Mouse (Mus musculus) stomach, embryonic 15.5 days (tissue): ENCODE data around the gene Smim15. TPM values are rescaled to one million over a fixed set of nuclear protein-coding genes. Genes with fewer than 3 reads are reported as not detected.

Source experiments
- ATAC-seq: fragments of 200-750 bp; cut with Nextera tagmentation; 2 replicates; pipeline ENCODE4 v1.8.0; 2017; ENCODE audit warnings: low read depth, moderate number of reproducible peaks, moderate TSS enrichment; ENCODE audit not compliant: insufficient read depth, low FRiP score
- H3K27ac ChIP-seq: fragments of 300-500 bp; sonication (generic); 2 replicates; pipeline ENCODE4 v1.5.1; 2015; ENCODE audit warnings: mild to moderate bottlenecking, inconsistent platforms
- H3K27me3 ChIP-seq: fragments of 300-500 bp; sonication (generic); replicated peaks from 2 replicates; pipeline ENCODE4 v1.6.1; 2015; ENCODE audit warnings: inconsistent platforms
- H3K36me3 ChIP-seq: fragments of 300-500 bp; sonication (generic); 2 replicates; pipeline ENCODE4 v1.6.1; 2015; ENCODE audit warnings: inconsistent platforms
- H3K4me1 ChIP-seq: fragments of 300-500 bp; sonication (generic); 2 replicates; pipeline ENCODE4 v1.6.1; 2015; ENCODE audit warnings: inconsistent platforms
- H3K4me2 ChIP-seq: fragments of 300-500 bp; sonication (generic); 2 replicates; pipeline ENCODE4 v1.6.1; 2015; ENCODE audit warnings: mild to moderate bottlenecking, inconsistent platforms
- H3K4me3 ChIP-seq: fragments of 300-500 bp; sonication (generic); replicated peaks from 2 replicates; pipeline ENCODE4 v1.5.1; 2015; ENCODE audit warnings: inconsistent platforms
- H3K9ac ChIP-seq: fragments of 300-500 bp; sonication (generic); 2 replicates; pipeline ENCODE4 v1.6.1; 2015; ENCODE audit warnings: inconsistent platforms
- H3K9me3 ChIP-seq: fragments of 300-500 bp; sonication (generic); 2 replicates; pipeline ENCODE4 v1.6.1; 2016; ENCODE audit warnings: inconsistent platforms
- WGBS: fragments of 180-500 bp; shearing (Covaris S2); methylation state at CpG from one replicate; pipeline ENCODE4 v1.1.7; 2015; 5-methylcytosine and 5-hydroxymethylcytosine counted together
- polyA plus RNA-seq: library from polyadenylated mRNA; unstranded; fragments of >200 nt; fragmentation: Nextera tagmentation; extraction: Ambion mirVana; gene quantifications from 2 replicates; pipeline ENCODE4 v1.2.1, GENCODE M21; 2015

Gene Smim15
- polyA plus RNA-seq, 1 experiment from 2014 or later = 59.7 TPM

GRCm38 (mm10) chr13:108064331-108064730 is 20.1 kb downstream of the Smim15 start:
- Histone ChIP-seq H3K9ac (no peak overlapping the region), H3K4me2 (no peak overlapping the region), H3K4me3 (no peak overlapping the region), H3K9me3 (no peaks in the 10 kb centered on the region), H3K27ac (no peak overlapping the region), H3K27me3 (no peaks in the 10 kb centered on the region), H3K4me1 (peaks cover 4% of the 10 kb centered on the region; the same call in 1 of the 2 replicates), H3K36me3 (no peaks in the 10 kb centered on the region)
- ATAC-seq = no peak
- 67% methylated on average over 6 of the region's 6 CpGs for WGBS

GRCm38 (mm10) chr13:108066021-108066420 is 21.8 kb downstream of the Smim15 start:
- Histone ChIP-seq H3K27ac (no peak overlapping the region), H3K9ac (no peak overlapping the region), H3K36me3 (no peaks in the 10 kb centered on the region), H3K4me1 (peaks cover 4% of the 10 kb centered on the region; the same call in 1 of the 2 replicates), H3K9me3 (no peaks in the 10 kb centered on the region), H3K4me2 (no peak overlapping the region), H3K4me3 (no peak overlapping the region), H3K27me3 (no peaks in the 10 kb centered on the region)
- no peak for ATAC-seq
- 70% methylated on average over 2 of the region's 2 CpGs for WGBS

GRCm38 (mm10) chr13:108069151-108069550 is 24.9 kb downstream of the Smim15 start:
- ATAC-seq = no peak
- 58% methylated on average over 4 of the region's 4 CpGs for WGBS
- no peaks in the 10 kb centered on the region for H3K36me3 ChIP-seq
- no peak overlapping the region for H3K4me2 ChIP-seq
- no peaks in the 10 kb centered on the region for H3K9me3 ChIP-seq
- no peak overlapping the region for H3K4me3 ChIP-seq
- H3K4me1 ChIP-seq = no peaks in the 10 kb centered on the region
- H3K9ac ChIP-seq = no peak overlapping the region
- H3K27me3 ChIP-seq = no peaks in the 10 kb centered on the region
- no peak overlapping the region for H3K27ac ChIP-seq

- WGBS = 93% methylated on average over 10 of the region's 10 CpGs
- Histone ChIP-seq H3K9ac (no peak overlapping the region), H3K27ac (no peak overlapping the region), H3K27me3 (no peaks in the 10 kb centered on the region), H3K9me3 (no peaks in the 10 kb centered on the region), H3K36me3 (no peaks in the 10 kb centered on the region), H3K4me2 (no peak overlapping the region), H3K4me1 (no peaks in the 10 kb centered on the region), H3K4me3 (no peak overlapping the region)
- no peak for ATAC-seq
These were observed 25.9 kb downstream of the Smim15 start for GRCm38 (mm10) chr13:108070171-108070570.

GRCm38 (mm10) chr13:108077476-108077875 is 33.2 kb downstream of the Smim15 start:
- Histone ChIP-seq H3K4me1 (no peaks in the 10 kb centered on the region), H3K27me3 (no peaks in the 10 kb centered on the region), H3K4me3 (no peak overlapping the region), H3K36me3 (no peaks in the 10 kb centered on the region), H3K27ac (no peak overlapping the region), H3K9ac (no peak overlapping the region), H3K4me2 (no peak overlapping the region), H3K9me3 (no peaks in the 10 kb centered on the region)
- ATAC-seq = no peak
- 74% methylated on average over 6 of the region's 6 CpGs for WGBS

- H3K27me3 ChIP-seq = no peaks in the 10 kb centered on the region
- no peaks in the 10 kb centered on the region for H3K9me3 ChIP-seq
- no peaks in the 10 kb centered on the region for H3K36me3 ChIP-seq
- no peak overlapping the region for H3K4me3 ChIP-seq
- H3K9ac ChIP-seq = no peak overlapping the region
- no peak overlapping the region for H3K4me2 ChIP-seq
- H3K4me1 ChIP-seq = no peaks in the 10 kb centered on the region
- WGBS = 83% methylated on average over 4 of the region's 4 CpGs
- no peak overlapping the region for H3K27ac ChIP-seq
- no peak for ATAC-seq
These were observed 33.7 kb downstream of the Smim15 start for GRCm38 (mm10) chr13:108077901-108078300.

GRCm38 (mm10) chr13:108084086-108084485 is 39.8 kb downstream of the Smim15 start:
- Histone ChIP-seq H3K4me1 (no peaks in the 10 kb centered on the region), H3K9me3 (no peaks in the 10 kb centered on the region), H3K27ac (no peak overlapping the region), H3K36me3 (no peaks in the 10 kb centered on the region), H3K4me3 (no peak overlapping the region), H3K4me2 (no peak overlapping the region), H3K27me3 (no peaks in the 10 kb centered on the region), H3K9ac (no peak overlapping the region)
- WGBS = 95% methylated on average over 4 of the region's 4 CpGs
- ATAC-seq = no peak

GRCm38 (mm10) chr13:108086036-108086435 is 41.8 kb downstream of the Smim15 start:
- no peak for ATAC-seq
- H3K4me2 ChIP-seq = no peak overlapping the region
- no peaks in the 10 kb centered on the region for H3K36me3 ChIP-seq
- no peak overlapping the region for H3K4me3 ChIP-seq
- 78% methylated on average over 5 of the region's 5 CpGs for WGBS
- H3K9ac ChIP-seq = no peak overlapping the region
- no peaks in the 10 kb centered on the region for H3K9me3 ChIP-seq
- no peak overlapping the region for H3K27ac ChIP-seq
- no peaks in the 10 kb centered on the region for H3K27me3 ChIP-seq
- H3K4me1 ChIP-seq = no peaks in the 10 kb centered on the region

- no peak overlapping the region for H3K4me2 ChIP-seq
- H3K27ac ChIP-seq = no peak overlapping the region
- H3K9ac ChIP-seq = no peak overlapping the region
- H3K36me3 ChIP-seq = no peaks in the 10 kb centered on the region
- H3K4me1 ChIP-seq = no peaks in the 10 kb centered on the region
- H3K27me3 ChIP-seq = no peaks in the 10 kb centered on the region
- no peak overlapping the region for H3K4me3 ChIP-seq
- no peaks in the 10 kb centered on the region for H3K9me3 ChIP-seq
- WGBS = 71% methylated on average over 4 of the region's 4 CpGs
- ATAC-seq = no peak
These were observed 42.5 kb downstream of the Smim15 start for GRCm38 (mm10) chr13:108086724-108087123.

- Histone ChIP-seq H3K4me1 (peaks cover 4% of the 10 kb centered on the region), H3K27me3 (no peaks in the 10 kb centered on the region), H3K27ac (no peak overlapping the region), H3K9me3 (no peaks in the 10 kb centered on the region), H3K4me2 (no peak overlapping the region), H3K36me3 (no peaks in the 10 kb centered on the region), H3K4me3 (no peak overlapping the region), H3K9ac (no peak overlapping the region)
- 87% methylated on average over 7 of the region's 7 CpGs for WGBS
- ATAC-seq = no peak
These were observed 48.0 kb downstream of the Smim15 start for GRCm38 (mm10) chr13:108092290-108092689.

- H3K9me3 ChIP-seq = no peaks in the 10 kb centered on the region
- ATAC-seq = no peak
- no peak overlapping the region for H3K4me3 ChIP-seq
- WGBS = 82% methylated on average over 5 of the region's 5 CpGs
- peaks cover 4% of the 10 kb centered on the region for H3K4me1 ChIP-seq
- no peak overlapping the region for H3K9ac ChIP-seq
- no peaks in the 10 kb centered on the region for H3K27me3 ChIP-seq
- no peaks in the 10 kb centered on the region for H3K36me3 ChIP-seq
- H3K4me2 ChIP-seq = no peak overlapping the region
- no peak overlapping the region for H3K27ac ChIP-seq
These were observed 50.4 kb downstream of the Smim15 start for GRCm38 (mm10) chr13:108094681-108095080.

- Histone ChIP-seq H3K4me2 (no peak overlapping the region), H3K4me1 (peaks cover 4% of the 10 kb centered on the region), H3K27ac (no peak overlapping the region), H3K4me3 (no peak overlapping the region), H3K9ac (no peak overlapping the region), H3K9me3 (no peaks in the 10 kb centered on the region), H3K36me3 (no peaks in the 10 kb centered on the region), H3K27me3 (no peaks in the 10 kb centered on the region)
- no peak for ATAC-seq
- 75% methylated on average over 7 of the region's 7 CpGs for WGBS
These were observed 51.4 kb downstream of the Smim15 start for GRCm38 (mm10) chr13:108095617-108096016.

- H3K4me1 ChIP-seq = peaks cover 4% of the 10 kb centered on the region
- 57% methylated on average over 7 of the region's 7 CpGs for WGBS
- H3K4me3 ChIP-seq = no peak overlapping the region
- H3K9ac ChIP-seq = no peak overlapping the region
- no peaks in the 10 kb centered on the region for H3K27me3 ChIP-seq
- no peaks in the 10 kb centered on the region for H3K36me3 ChIP-seq
- no peak for ATAC-seq
- H3K27ac ChIP-seq = no peak overlapping the region
- no peaks in the 10 kb centered on the region for H3K9me3 ChIP-seq
- H3K4me2 ChIP-seq = no peak overlapping the region
These were observed 52.2 kb downstream of the Smim15 start for GRCm38 (mm10) chr13:108096446-108096845.
